23 mouse cellular contexts compared by ENCODE assay signal in genomic region chr8:110791164-110791563, GRCm38 (mm10). TPM values are rescaled to one million over a fixed set of nuclear protein-coding genes. Genes with fewer than 3 reads are reported as not detected.
"Had no signal": no experiment of that assay in that cellular context is flagged by ENCODE, and none has a peak within 500 bp of the region (broad histone marks: within the 10 kb centered on the region; RNA-seq: fewer than 3 reads in every experiment).

No protein-coding gene starts in this region.

- H3K9me3 ChIP-seq: midbrain, embryonic 13.5 days; midbrain, embryonic 15.5 days; neural tube, embryonic 13.5 days; neural tube, embryonic 15.5 days had no signal

- H3K4me1 ChIP-seq: midbrain, embryonic 13.5 days; midbrain, embryonic 15.5 days; neural tube, embryonic 13.5 days had no signal

- H3K36me3 ChIP-seq: lung, embryonic 15.5 days; midbrain, embryonic 13.5 days; midbrain, embryonic 15.5 days; neural tube, embryonic 13.5 days; neural tube, embryonic 15.5 days had no signal

- H3K27me3 ChIP-seq: lung, embryonic 15.5 days; midbrain, embryonic 13.5 days; midbrain, embryonic 15.5 days; neural tube, embryonic 13.5 days; neural tube, embryonic 15.5 days had no signal

- H3K9ac ChIP-seq: liver, embryonic 14.5 days; lung, embryonic 15.5 days; midbrain, embryonic 13.5 days; midbrain, embryonic 15.5 days; neural tube, embryonic 13.5 days; neural tube, embryonic 15.5 days had no signal

- H3K4me2 ChIP-seq: lung, embryonic 15.5 days; midbrain, embryonic 11.5 days; midbrain, embryonic 13.5 days; midbrain, embryonic 15.5 days; neural tube, embryonic 13.5 days; neural tube, embryonic 15.5 days had no signal

- ATAC-seq: midbrain, embryonic 13.5 days; midbrain, embryonic 15.5 days had no signal

- H3K27ac ChIP-seq: liver, embryonic 14.5 days; macrophage; midbrain, embryonic 13.5 days; midbrain, embryonic 15.5 days; neural tube, embryonic 13.5 days; neural tube, embryonic 15.5 days had no signal

- DNase-seq: lung, adult 18-20 months; lung, postnatal 14 days; lung, postnatal 36 days; retina, postnatal 1 day; right cerebral cortex, adult 18-20 months; right cerebral cortex, postnatal 25 days; right cerebral cortex, postnatal 4 days; spleen, adult 18-20 months; thymus, adult 18-20 months; thymus, postnatal 14 days; thymus, postnatal 36 days had no signal

- H3K4me3 ChIP-seq: lung, embryonic 15.5 days; megakaryocyte, embryonic 14.5 days; midbrain, embryonic 13.5 days; midbrain, embryonic 15.5 days; neural tube, embryonic 13.5 days; neural tube, embryonic 15.5 days had no signal

RNA-seq across cellular contexts. Expression of gene Il34, which starts 14.6 kb away (rescaled TPM):
- total RNA-seq: megakaryocyte progenitor cell, adult 5-6 weeks; monocyte, adult 5-6 weeks had no signal
- polyA plus RNA-seq: liver, embryonic 14.5 days; macrophage; neural tube, embryonic 11.5 days had no signal
